Mouse (Mus musculus): ENCODE data around the gene Rs1. TPM values are rescaled to one million over a fixed set of nuclear protein-coding genes. Genes with fewer than 3 reads are reported as not detected.

The Rs1 gene
- polyA plus RNA-seq, 2 experiments = 0.33 TPM; not detected in 1

DNA sequence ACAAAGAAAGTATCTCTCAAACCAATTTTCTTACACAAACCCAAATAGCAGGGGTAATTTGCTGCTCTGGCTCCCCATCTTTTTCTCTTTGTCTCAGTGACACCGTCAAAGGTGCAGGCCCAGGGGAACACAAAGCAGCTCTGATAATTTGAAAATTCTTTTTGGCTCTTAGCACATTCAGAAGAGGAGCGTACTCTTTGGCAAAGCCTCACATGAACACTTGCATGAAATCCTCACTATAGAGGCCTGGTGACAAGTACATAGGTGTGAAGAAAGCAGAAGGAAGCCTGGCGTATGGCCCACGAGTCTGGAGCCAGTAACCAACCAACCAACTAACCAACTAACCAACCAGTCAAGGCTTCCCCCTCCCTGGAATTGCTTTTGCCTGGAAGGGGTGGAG, 27.1 kb downstream of the Rs1 start:
- no peak for DNase-seq (ENCODE audit: low spot score)
- whole genome bisulfite sequencing = 87% methylated on average over 4 of the region's 4 CpGs
- H3K9ac ChIP-seq (ENCODE audit: low read depth, low read length, severe bottlenecking) = no peak overlapping the region

DNA sequence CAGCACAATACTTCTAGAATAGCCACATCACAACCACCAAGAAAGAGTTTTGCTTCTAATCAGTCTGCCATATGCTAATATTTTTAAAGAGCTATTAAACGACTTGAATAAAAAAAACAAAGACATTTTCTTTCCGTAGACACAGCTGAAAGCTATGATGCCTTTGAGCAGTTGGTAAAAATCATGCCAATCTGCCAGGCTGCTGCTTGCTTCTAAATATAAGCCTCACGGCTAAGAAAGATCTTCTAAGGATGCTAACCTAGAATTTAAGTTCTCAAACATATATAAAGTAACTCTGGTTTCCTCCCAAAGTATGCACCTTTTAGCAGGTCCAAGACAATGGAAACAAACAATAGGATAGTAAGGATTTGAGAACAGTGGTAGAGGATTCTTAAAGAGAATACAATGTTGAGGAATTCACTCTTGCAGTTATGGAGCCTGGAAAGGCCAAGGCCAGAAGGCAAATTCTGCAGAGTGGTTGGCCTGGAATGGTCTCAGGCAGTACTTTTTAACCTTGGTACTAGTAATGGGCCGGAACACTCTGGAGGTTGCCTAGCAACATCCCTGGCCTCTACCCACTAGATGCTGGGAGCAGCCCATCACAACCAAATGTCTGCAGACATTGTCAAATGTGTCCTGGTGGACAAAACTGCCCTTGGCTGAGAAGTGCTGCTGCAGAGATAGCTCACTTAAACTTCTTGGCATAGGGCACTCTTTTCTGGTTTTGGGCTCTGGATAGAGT, 36.8 kb downstream of the Rs1 start:
- no peaks in the 10 kb centered on the region for H3K27me3 ChIP-seq (ENCODE audit: control insufficient read depth, insufficient read depth, low read length)
- TF ChIP-seq POLR2A (IDR thresholded peaks at IDR 0.05; ENCODE audit: borderline replicate concordance, extremely low read depth, insufficient read depth, insufficient read length) = no peak
- H3K4me3 ChIP-seq (replicated peaks; ENCODE audit: low read length) = no peak overlapping the region
- no peak overlapping the region for H3K27ac ChIP-seq (replicated peaks; ENCODE audit: low read depth, low read length)
- no peak overlapping the region for H3K4me2 ChIP-seq (replicated peaks; ENCODE audit: low read depth, low read length, severe bottlenecking)
- H3K36me3 ChIP-seq (ENCODE audit: control insufficient read depth, insufficient read depth, low read length) = no peaks in the 10 kb centered on the region
- ATAC-seq (ENCODE audit: low FRiP score, low read depth) (no peak), DNase-seq (ENCODE audit: low spot score) (no peak)
- H3K9me3 ChIP-seq (ENCODE audit: control insufficient read depth, low read length) = no peaks in the 10 kb centered on the region
- no peaks in the 10 kb centered on the region for H3K4me1 ChIP-seq (ENCODE audit: control insufficient read depth, insufficient read depth, low read length)
- H3K9ac ChIP-seq (ENCODE audit: low read depth, low read length, severe bottlenecking) = no peak overlapping the region
- 78% methylated on average over 4 of the region's 4 CpGs for WGBS

More for the DNA sequence above, 27.1 kb downstream of the Rs1 start:
- Histone ChIP-seq H3K36me3 (ENCODE audit: control insufficient read depth, insufficient read depth, low read length) (no peaks in the 10 kb centered on the region), H3K27ac (replicated peaks; ENCODE audit: low read depth, low read length) (no peak overlapping the region), H3K4me2 (replicated peaks; ENCODE audit: low read depth, low read length, severe bottlenecking) (no peak overlapping the region), H3K4me3 (replicated peaks; ENCODE audit: low read length) (no peak overlapping the region), H3K4me1 (ENCODE audit: control insufficient read depth, insufficient read depth, low read length) (no peaks in the 10 kb centered on the region), H3K9me3 (ENCODE audit: control insufficient read depth, low read length) (no peaks in the 10 kb centered on the region), H3K27me3 (ENCODE audit: control insufficient read depth, insufficient read depth, low read length) (no peaks in the 10 kb centered on the region)
- ATAC-seq (ENCODE audit: low FRiP score, low read depth) = no peak
- TF ChIP-seq POLR2A (IDR thresholded peaks at IDR 0.05; ENCODE audit: borderline replicate concordance, extremely low read depth, insufficient read depth, insufficient read length) = no peak

DNA sequence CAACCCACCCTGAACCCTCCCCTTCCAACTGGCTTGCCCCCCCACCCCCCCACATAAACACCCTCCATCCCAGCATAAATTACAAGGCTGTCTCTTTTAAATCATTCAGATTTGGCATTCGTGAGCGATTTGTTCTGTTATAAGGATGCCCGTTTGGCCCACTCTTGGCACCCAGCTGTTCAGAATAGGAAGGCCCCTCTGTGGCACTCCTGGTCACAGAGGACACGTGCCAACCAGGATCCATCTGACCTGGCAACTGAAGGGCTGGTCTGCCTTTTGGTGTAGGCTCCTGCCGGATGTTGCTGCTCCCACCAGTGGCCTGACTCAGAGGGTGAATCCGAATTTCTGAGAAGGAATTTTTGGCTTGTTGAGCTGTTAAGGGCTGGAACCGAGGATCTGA, 40.4 kb downstream of the Rs1 start:
- Histone ChIP-seq H3K9me3 (ENCODE audit: control insufficient read depth, low read length) (no peaks in the 10 kb centered on the region), H3K4me2 (replicated peaks; ENCODE audit: low read depth, low read length, severe bottlenecking) (no peak overlapping the region), H3K27me3 (ENCODE audit: control insufficient read depth, insufficient read depth, low read length) (no peaks in the 10 kb centered on the region), H3K36me3 (ENCODE audit: control insufficient read depth, insufficient read depth, low read length) (no peaks in the 10 kb centered on the region), H3K4me3 (replicated peaks; ENCODE audit: low read length) (no peak overlapping the region), H3K9ac (ENCODE audit: low read depth, low read length, severe bottlenecking) (no peak overlapping the region), H3K4me1 (ENCODE audit: control insufficient read depth, insufficient read depth, low read length) (no peaks in the 10 kb centered on the region), H3K27ac (replicated peaks; ENCODE audit: low read depth, low read length) (no peak overlapping the region)
- no peak for TF ChIP-seq POLR2A (IDR thresholded peaks at IDR 0.05; ENCODE audit: borderline replicate concordance, extremely low read depth, insufficient read depth, insufficient read length)
- no peak for DNase-seq (ENCODE audit: low spot score)
- ATAC-seq (ENCODE audit: low FRiP score, low read depth) = no peak
- 78% methylated on average over 7 of the region's 7 CpGs for WGBS

Other genes starting within 250 kb of the Rs1 start
- 0.24 TPM in 2 replicates for gene Ppef1, start 32.2 kb upstream of the Rs1 start, polyA plus RNA-seq (2012; rRNA removed)
- 0.30 and 0.66 TPM in 2 replicates for gene Ppef1, start 32.2 kb upstream of the Rs1 start, polyA plus RNA-seq (2014; fragmentation: Nextera tagmentation; extraction: Ambion mirVana)
- 0.21 and 0.37 TPM in 2 replicates for gene Gja6, start 139.0 kb downstream of the Rs1 start, polyA plus RNA-seq (2012; rRNA removed)
- gene Gja6, start 139.0 kb downstream of the Rs1 start, polyA plus RNA-seq (2014; fragmentation: Nextera tagmentation; extraction: Ambion mirVana) = 0.25 and 0.29 TPM in 2 replicates
- 2.8 and 3.3 TPM in 2 replicates for gene Cdkl5, start 226.7 kb downstream of the Rs1 start, polyA plus RNA-seq (2012; rRNA removed)
- gene Cdkl5, start 226.7 kb downstream of the Rs1 start, polyA plus RNA-seq (2014; fragmentation: Nextera tagmentation; extraction: Ambion mirVana) = 2.5 TPM in 2 replicates

Data from limb, embryonic 14.5 days (tissue).